Mouse (Mus musculus) limb, embryonic 12.5 days (tissue): Measurements from ENCODE around the gene Adarb1. TPM values are rescaled to one million over a fixed set of nuclear protein-coding genes. Genes with fewer than 3 reads are reported as not detected.

Experiments used
- ATAC-seq: fragments of 200-750 bp; cut with Nextera tagmentation; 2 replicates; pipeline ENCODE4 v1.8.0; 2017; ENCODE audit warnings: low read depth, moderate TSS enrichment; ENCODE audit not compliant: insufficient number of reproducible peaks, insufficient read depth, low FRiP score, low TSS enrichment
- H3K27ac ChIP-seq: fragments of 300-500 bp; sonication (generic); 2 replicates; pipeline ENCODE4 v1.5.1; 2016; ENCODE audit warnings: mild to moderate bottlenecking, moderate library complexity
- H3K27me3 ChIP-seq: fragments of 300-500 bp; sonication (generic); 2 replicates; pipeline ENCODE4 v1.6.1; 2016; ENCODE audit warnings: mild to moderate bottlenecking, moderate library complexity
- H3K36me3 ChIP-seq: fragments of 300-500 bp; sonication (generic); 2 replicates; pipeline ENCODE4 v1.6.1; 2016; ENCODE audit warnings: mild to moderate bottlenecking, moderate library complexity
- H3K4me1 ChIP-seq: fragments of 300-500 bp; sonication (generic); replicated peaks from 2 replicates; pipeline ENCODE4 v1.6.1; 2016
- H3K4me2 ChIP-seq: fragments of 300-500 bp; sonication (generic); 2 replicates; pipeline ENCODE4 v1.6.1; 2016; ENCODE audit warnings: mild to moderate bottlenecking, moderate library complexity
- H3K4me3 ChIP-seq: fragments of 300-500 bp; sonication (generic); replicated peaks from 2 replicates; pipeline ENCODE4 v1.5.1; 2016; ENCODE audit warnings: mild to moderate bottlenecking
- H3K9ac ChIP-seq: fragments of 300-500 bp; sonication (generic); replicated peaks from 2 replicates; pipeline ENCODE4 v1.6.1; 2016; ENCODE audit warnings: mild to moderate bottlenecking, moderate library complexity
- H3K9me3 ChIP-seq: fragments of 300-500 bp; sonication (generic); 2 replicates; pipeline ENCODE4 v1.6.1; 2016; ENCODE audit warnings: mild to moderate bottlenecking, moderate library complexity
- WGBS: fragments of 180-500 bp; shearing (Covaris S2); methylation state at CpG from one replicate; pipeline ENCODE4 v1.1.7; 2016; 5-methylcytosine and 5-hydroxymethylcytosine counted together
- polyA plus RNA-seq: library from polyadenylated mRNA; unstranded; fragments of >200 nt; fragmentation: Nextera tagmentation; extraction: Ambion mirVana; gene quantifications from 2 replicates; pipeline ENCODE4 v1.2.1, GENCODE M21; 2016

Gene Adarb1
- polyA plus RNA-seq, 1 experiment from 2014 or later: 6.4 TPM

- no peak overlapping the region for H3K9ac ChIP-seq
- no peak overlapping the region for H3K4me3 ChIP-seq
- 88% methylated on average over 6 of the region's 6 CpGs for WGBS
- no peaks in the 10 kb centered on the region for H3K36me3 ChIP-seq
- ATAC-seq: no peak
- H3K9me3 ChIP-seq: no peaks in the 10 kb centered on the region
- no peak overlapping the region for H3K27ac ChIP-seq
- H3K4me2 ChIP-seq: no peak overlapping the region
- no peaks in the 10 kb centered on the region for H3K27me3 ChIP-seq
- H3K4me1 ChIP-seq: peaks cover 10% of the 10 kb centered on the region
Measured at GRCm38 (mm10) chr10:77244777-77245176, 173.3 kb downstream of the Adarb1 start.

GRCm38 (mm10) chr10:77243572-77244161 is 174.4 kb downstream of the Adarb1 start:
- H3K27ac ChIP-seq: no peak overlapping the region
- WGBS: 75% methylated on average over 11 of the region's 11 CpGs
- H3K4me3 ChIP-seq: no peak overlapping the region
- no peaks in the 10 kb centered on the region for H3K9me3 ChIP-seq
- H3K4me1 ChIP-seq: peaks cover 10% of the 10 kb centered on the region
- H3K27me3 ChIP-seq: no peaks in the 10 kb centered on the region
- no peak overlapping the region for H3K9ac ChIP-seq
- H3K36me3 ChIP-seq: no peaks in the 10 kb centered on the region
- ATAC-seq: no peak
- H3K4me2 ChIP-seq: no peak overlapping the region

GRCm38 (mm10) chr10:77242871-77243270 is 175.2 kb downstream of the Adarb1 start:
- Histone ChIP-seq H3K27ac (no peak overlapping the region), H3K36me3 (no peaks in the 10 kb centered on the region), H3K9me3 (no peaks in the 10 kb centered on the region), H3K27me3 (no peaks in the 10 kb centered on the region), H3K4me3 (no peak overlapping the region), H3K9ac (no peak overlapping the region), H3K4me2 (no peak overlapping the region), H3K4me1 (peaks cover 8% of the 10 kb centered on the region)
- no peak for ATAC-seq
- WGBS: 86% methylated on average over 14 of the region's 14 CpGs

GRCm38 (mm10) chr10:77242396-77242795 is 175.7 kb downstream of the Adarb1 start:
- Histone ChIP-seq H3K9ac (no peak overlapping the region), H3K36me3 (no peaks in the 10 kb centered on the region), H3K27me3 (no peaks in the 10 kb centered on the region), H3K27ac (no peak overlapping the region), H3K9me3 (no peaks in the 10 kb centered on the region), H3K4me2 (no peak overlapping the region), H3K4me1 (peaks cover 3% of the 10 kb centered on the region; the same call in 1 of the 2 replicates), H3K4me3 (no peak overlapping the region)
- 81% methylated on average over 3 of the region's 3 CpGs for WGBS
- ATAC-seq: no peak

- WGBS: 88% methylated on average over 8 of the region's 8 CpGs
- Histone ChIP-seq H3K27me3 (no peaks in the 10 kb centered on the region), H3K4me1 (no peaks in the 10 kb centered on the region), H3K9me3 (0 out of 2 replicates have a peak, but pooled peaks cover 4% of the 10 kb centered on the region), H3K4me2 (no peak overlapping the region), H3K9ac (no peak overlapping the region), H3K27ac (no peak overlapping the region), H3K36me3 (no peaks in the 10 kb centered on the region), H3K4me3 (no peak overlapping the region)
- ATAC-seq: no peak
Measured at GRCm38 (mm10) chr10:77240764-77241163, 177.3 kb downstream of the Adarb1 start.

Other genes with a start within 250 kb of the Adarb1 start
- gene Pofut2, start 159.1 kb downstream of the Adarb1 start, polyA plus RNA-seq: 95.6 and 98.1 TPM in 2 replicates
- gene Fam207a, start 97.5 kb upstream of the Adarb1 start, polyA plus RNA-seq: 46.7 and 46.9 TPM in 2 replicates
- gene Itgb2, start 112.0 kb upstream of the Adarb1 start, polyA plus RNA-seq: 0.98 and 1.0 TPM in 2 replicates
- gene Pttg1ip, start 163.4 kb upstream of the Adarb1 start, polyA plus RNA-seq: 83.6 and 84.0 TPM in 2 replicates
- 345 and 359 TPM in 2 replicates for gene Sumo3, start 187.8 kb upstream of the Adarb1 start, polyA plus RNA-seq
- 9.7 and 12.0 TPM in 2 replicates for gene Gm49325, start 187.9 kb upstream of the Adarb1 start, polyA plus RNA-seq
- gene Ube2g2, start 204.0 kb upstream of the Adarb1 start, polyA plus RNA-seq: 75.4 and 79.3 TPM in 2 replicates